Mouse (Mus musculus) layer of hippocampus, postnatal 36 days (tissue): ENCODE measurements at regions not wholly inside any gene's neighbourhood (a gene's known extent, or its start where the extent isn't known, plus 50 kb on each side); places are given as distances from the start of the nearest gene placed in this dataset.

Experiments
- DNase-seq, 2 experiments: peaks; one replicate each; pipeline ENCODE4 v3.0.0; 2022

- no peak for DNase-seq
Observed at GRCm38 (mm10) chr14:100880103-100880502, 320.0 kb downstream of the Prr30 start.

- DNase-seq, result no peak
Observed at GRCm38 (mm10) chr14:100867790-100868189, 332.3 kb downstream of the Prr30 start.

- no peak for DNase-seq
Observed at GRCm38 (mm10) chr14:100864792-100865191, 335.3 kb downstream of the Prr30 start.

- no peak for DNase-seq
Observed at GRCm38 (mm10) chr14:100864164-100864563, 336.0 kb downstream of the Prr30 start.

GRCm38 (mm10) chr14:100842828-100843227, 357.3 kb downstream of the Prr30 start:
- no peak for DNase-seq
